Comparison of ENCODE assay signal across 9 mouse cellular contexts in the genomic region with DNA sequence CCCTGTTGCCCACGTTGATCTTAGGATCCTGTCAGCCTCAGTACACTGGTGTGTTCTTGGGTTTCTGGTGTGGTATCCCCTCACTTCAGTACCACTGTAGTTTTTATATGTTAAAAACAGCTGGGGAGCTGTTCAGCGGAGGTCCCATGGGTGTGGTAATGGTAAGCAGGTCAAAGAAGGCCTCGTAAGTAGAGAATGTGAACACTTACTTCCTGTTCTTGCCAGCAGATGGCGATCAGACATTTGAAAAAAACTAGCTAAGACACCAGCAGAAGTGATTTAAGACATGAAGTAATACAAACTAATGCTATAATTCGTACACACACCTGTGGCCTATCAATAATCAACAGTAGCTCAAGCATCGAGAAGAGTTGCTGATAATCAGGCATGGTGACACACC. TPM values are rescaled to one million over a fixed set of nuclear protein-coding genes. Genes with fewer than 3 reads are reported as not detected.
DNase-seq lines count a peak whose midpoint lies in the region; ATAC-seq and TF ChIP-seq lines count a peak whose summit lies in the region.
"Had no signal": no experiment of that assay in that cellular context is flagged by ENCODE, and none has a peak within 500 bp of the region (broad histone marks: within the 10 kb centered on the region; RNA-seq: fewer than 3 reads in every experiment).

No protein-coding gene starts in this region.

- no peaks in the 10 kb centered on the region for H3K9me3 ChIP-seq in intestine, postnatal 0 days (ENCODE audit: control insufficient read depth)
- no peaks in the 10 kb centered on the region for H3K9me3 ChIP-seq in intestine, embryonic 15.5 days
- no peaks in the 10 kb centered on the region for H3K9me3 ChIP-seq in E14TG2a.4 (ENCODE audit: low read length)
- H3K9me3 ChIP-seq: megakaryocyte, embryonic 14.5 days had no signal

- intact Hi-C loops in gastrocnemius, adult 2 months (cut with DNase I): loop anchor here (1.0 to 10.0 kb wide), 2 partner anchors 76 to 208 kb away; no protein-coding TSS in a partner anchor

- H3K9ac ChIP-seq in intestine, postnatal 0 days (ENCODE audit: low read depth, low read length): no peak overlapping the region
- H3K9ac ChIP-seq in intestine, embryonic 15.5 days: no peak overlapping the region

- TF ChIP-seq CTCF in intestine, postnatal 0 days (IDR thresholded peaks at IDR 0.05; ENCODE audit: low read depth): peak; percentile 76
- peak; percentile 50 for TF ChIP-seq CTCF in E14TG2a.4 (conservative IDR thresholded peaks at IDR 0.05; ENCODE audit: low read length)
- TF ChIP-seq CTCF in brain, embryonic 14.5 days (IDR thresholded peaks at IDR 0.05; ENCODE audit: borderline replicate concordance, extremely low read depth, insufficient read depth, insufficient read length): peak; percentile 50
- TF ChIP-seq CTCF in gastrocnemius, adult 2 months (IDR thresholded peaks at IDR 0.05): peak; percentile 74

- no peak overlapping the region for H3K4me2 ChIP-seq in intestine, postnatal 0 days (replicated peaks; ENCODE audit: low read depth)
- H3K4me2 ChIP-seq in intestine, embryonic 15.5 days (replicated peaks): no peak overlapping the region

- 20% methylated on average over 6 of the region's 6 CpGs for WGBS in intestine, postnatal 0 days
- WGBS in intestine, embryonic 15.5 days: 20% methylated on average over 6 of the region's 6 CpGs

- H3K36me3 ChIP-seq in intestine, postnatal 0 days (ENCODE audit: control insufficient read depth, insufficient read depth): peaks cover 8% of the 10 kb centered on the region; the same call in 1 of the 2 replicates
- H3K36me3 ChIP-seq in intestine, embryonic 15.5 days: no peaks in the 10 kb centered on the region
- no peaks in the 10 kb centered on the region for H3K36me3 ChIP-seq in E14TG2a.4 (ENCODE audit: insufficient read depth, low read length)

- H3K4me3 ChIP-seq in intestine, postnatal 0 days (ENCODE audit: low read depth, low read length): no peak overlapping the region
- no peak overlapping the region for H3K4me3 ChIP-seq in intestine, embryonic 15.5 days (replicated peaks)
- no peak overlapping the region for H3K4me3 ChIP-seq in E14TG2a.4 (replicated peaks; ENCODE audit: low read length)
- no peak overlapping the region for H3K4me3 ChIP-seq in gastrocnemius, adult 2 months
- H3K4me3 ChIP-seq: megakaryocyte, embryonic 14.5 days had no signal

- TF ChIP-seq POLR2A in brain, embryonic 14.5 days (IDR thresholded peaks at IDR 0.05; ENCODE audit: borderline replicate concordance, extremely low read depth, insufficient read depth, insufficient read length, poor library complexity, severe bottlenecking): no peak

- H3K27ac ChIP-seq in intestine, postnatal 0 days (ENCODE audit: low read depth, low read length): no peak overlapping the region
- H3K27ac ChIP-seq in intestine, embryonic 15.5 days: no peak overlapping the region
- 0 out of 2 replicates have a peak overlapping the region, but pooled peaks have one; percentile 20 for H3K27ac ChIP-seq in gastrocnemius, adult 2 months

- no peaks in the 10 kb centered on the region for H3K27me3 ChIP-seq in intestine, postnatal 0 days (replicated peaks; ENCODE audit: control insufficient read depth, insufficient read depth, low read length)
- no peaks in the 10 kb centered on the region for H3K27me3 ChIP-seq in intestine, embryonic 15.5 days (replicated peaks)
- H3K27me3 ChIP-seq in E14TG2a.4 (ENCODE audit: insufficient read depth, low read length): no peaks in the 10 kb centered on the region

- no peak for ATAC-seq in intestine, postnatal 0 days
- ATAC-seq in intestine, embryonic 15.5 days: no peak
- peak; percentile 67 for ATAC-seq in megakaryocyte-erythroid progenitor cell, adult 5-6 weeks (replicated peaks; ENCODE audit: low FRiP score, low TSS enrichment, poor library complexity, severe bottlenecking)

- no peaks in the 10 kb centered on the region for H3K4me1 ChIP-seq in intestine, postnatal 0 days (replicated peaks; ENCODE audit: control insufficient read depth, insufficient read depth, low read length)
- H3K4me1 ChIP-seq in intestine, embryonic 15.5 days (replicated peaks): no peaks in the 10 kb centered on the region
- H3K4me1 ChIP-seq in E14TG2a.4 (replicated peaks; ENCODE audit: low read depth, low read length): no peaks in the 10 kb centered on the region

- peak; percentile 78 for DNase-seq in brain, embryonic 14.5 days (ENCODE audit: low read depth)
- DNase-seq in gastrocnemius, adult 2 months: peak; percentile 37
- peak; percentile 50 for DNase-seq in layer of hippocampus, adult 9-10 months (ENCODE audit: low spot score)
- DNase-seq in thymus, postnatal 14 days: peak; percentile 72

RNA-seq across cellular contexts. Expression of a gene that starts 31.1 kb away (rescaled TPM):
- polyA plus RNA-seq in intestine, postnatal 0 days (2015; fragmentation: Nextera tagmentation; extraction: Ambion mirVana): 5.7 and 5.9 TPM in 2 replicates
- polyA plus RNA-seq in intestine, embryonic 15.5 days (2015; fragmentation: Nextera tagmentation; extraction: Ambion mirVana): 16.4 and 17.0 TPM in 2 replicates
- 15.6 and 16.9 TPM in 2 replicates for polyA plus RNA-seq in brain, embryonic 14.5 days (2012; rRNA removed)
- total RNA-seq in gastrocnemius, adult 2 months (2021): 1 to 10 TPM; 1.6 to 3.6 TPM
- total RNA-seq in megakaryocyte-erythroid progenitor cell, adult 5-6 weeks (2014; fragmentation: Nextera tagmentation): 0.20 TPM in 1 of 2 replicates, not detected in the other
- total RNA-seq in megakaryocyte-erythroid progenitor cell, adult 5-6 weeks (2017): 0.61 TPM in 1 of 2 replicates, not detected in the other

RNA-seq across cellular contexts. Expression of a gene that starts 50.8 kb away (rescaled TPM):
- polyA plus RNA-seq in intestine, postnatal 0 days (2015; fragmentation: Nextera tagmentation; extraction: Ambion mirVana): 25.2 and 26.8 TPM in 2 replicates
- polyA plus RNA-seq in intestine, embryonic 15.5 days (2015; fragmentation: Nextera tagmentation; extraction: Ambion mirVana): 85.4 and 88.7 TPM in 2 replicates
- 26.4 and 28.8 TPM in 2 replicates for polyA plus RNA-seq in brain, embryonic 14.5 days (2012; rRNA removed)
- 1 to 10 TPM; 1.8 to 4.0 TPM for total RNA-seq in gastrocnemius, adult 2 months (2021)
- 10.9 and 12.6 TPM in 2 replicates for total RNA-seq in megakaryocyte-erythroid progenitor cell, adult 5-6 weeks (2014; fragmentation: Nextera tagmentation)
- total RNA-seq in megakaryocyte-erythroid progenitor cell, adult 5-6 weeks (2017): 12.2 and 13.9 TPM in 2 replicates

RNA-seq across cellular contexts. Expression of a gene that starts 55.1 kb away (rescaled TPM):
- not detected in 2 replicates for polyA plus RNA-seq in intestine, postnatal 0 days (2015; fragmentation: Nextera tagmentation; extraction: Ambion mirVana)
- polyA plus RNA-seq in intestine, embryonic 15.5 days (2015; fragmentation: Nextera tagmentation; extraction: Ambion mirVana): not detected in 2 replicates
- polyA plus RNA-seq in brain, embryonic 14.5 days (2012; rRNA removed): not detected in 2 replicates
- total RNA-seq in gastrocnemius, adult 2 months (2021): not detected
- not detected in 2 replicates for total RNA-seq in megakaryocyte-erythroid progenitor cell, adult 5-6 weeks (2014; fragmentation: Nextera tagmentation)
- not detected in 2 replicates for total RNA-seq in megakaryocyte-erythroid progenitor cell, adult 5-6 weeks (2017)
